Mouse (Mus musculus) megakaryocyte, adult 5-6 weeks (primary cell): ENCODE results near the gene Cntrob. TPM values are rescaled to one million over a fixed set of nuclear protein-coding genes. Genes with fewer than 3 reads are reported as not detected.

ENCODE experiments used
- ATAC-seq: 2 replicates; pipeline ENCODE4 v1.8.0; 2016; ENCODE audit warnings: mild to moderate bottlenecking, inconsistent platforms; ENCODE audit not compliant: poor library complexity, severe bottlenecking
- total RNA-seq, 2 experiments: library from RNA; stranded (forward) in 1 of 2; stranded (reverse) in 1 of 2; fragments of 153-499, 151-499 nt in 1 of 2; fragments of 221-1000, 200-1000 nt in 1 of 2; gene quantifications; 2 replicates each; pipeline versions ENCODE4 v1.2.3 to v1.2.4; 2015 to 2017

The Cntrob gene
- total RNA-seq, 2 experiments from 2014 or later: 10.4 to 15.2 TPM

- ATAC-seq: no peak
These were observed 72.3 kb downstream of the Cntrob start for GRCm38 (mm10) chr11:69251135-69251842.

- ATAC-seq: no peak
These were observed 73.5 kb downstream of the Cntrob start for GRCm38 (mm10) chr11:69250106-69250505.

Other genes with a start within 250 kb of the Cntrob start
- 53.9 and 66.6 TPM in 2 replicates for gene Vamp2, start 235.3 kb downstream of the Cntrob start, total RNA-seq (2015)
- gene Vamp2, start 235.3 kb downstream of the Cntrob start, total RNA-seq (2017): 11.2 and 21.8 TPM in 2 replicates
- 6.7 and 12.5 TPM in 2 replicates for gene Per1, start 228.6 kb downstream of the Cntrob start, total RNA-seq (2015)
- gene Per1, start 228.6 kb downstream of the Cntrob start, total RNA-seq (2017): 7.9 and 8.5 TPM in 2 replicates
- gene Hes7, start 203.4 kb downstream of the Cntrob start, total RNA-seq (2015): not detected in 2 replicates
- gene Hes7, start 203.4 kb downstream of the Cntrob start, total RNA-seq (2017): not detected in 2 replicates
- gene 9130213A22Rik, start 201.2 kb downstream of the Cntrob start, total RNA-seq (2015): not detected in 2 replicates
- not detected in 2 replicates for gene 9130213A22Rik, start 201.2 kb downstream of the Cntrob start, total RNA-seq (2017)
- 0.18 TPM in 1 of 2 replicates, not detected in the other for gene Aloxe3, start 197.9 kb downstream of the Cntrob start, total RNA-seq (2015)
- not detected in 2 replicates for gene Aloxe3, start 197.9 kb downstream of the Cntrob start, total RNA-seq (2017)
- gene Alox12b, start 166.8 kb downstream of the Cntrob start, total RNA-seq (2015): not detected in 2 replicates
- gene Alox12b, start 166.8 kb downstream of the Cntrob start, total RNA-seq (2017): not detected in 2 replicates
- 1.3 and 1.5 TPM in 2 replicates for gene Alox8, start 125.9 kb downstream of the Cntrob start, total RNA-seq (2015)
- 1.8 and 2.0 TPM in 2 replicates for gene Alox8, start 125.9 kb downstream of the Cntrob start, total RNA-seq (2017)
- gene Gucy2e, start 86.7 kb downstream of the Cntrob start, total RNA-seq (2015): 0.16 TPM in 1 of 2 replicates, not detected in the other
- gene Gucy2e, start 86.7 kb downstream of the Cntrob start, total RNA-seq (2017): 0.07 and 0.33 TPM in 2 replicates
- 219 and 269 TPM in 2 replicates for gene Trappc1, start 205 bp upstream of the Cntrob start, total RNA-seq (2015)
- 155 and 195 TPM in 2 replicates for gene Trappc1, start 205 bp upstream of the Cntrob start, total RNA-seq (2017)
- gene Kcnab3, start 2.5 kb upstream of the Cntrob start, total RNA-seq (2015): 0.59 and 1.3 TPM in 2 replicates
- 0.40 and 1.7 TPM in 2 replicates for gene Kcnab3, start 2.5 kb upstream of the Cntrob start, total RNA-seq (2017)
- gene Rnf227, start 16.7 kb upstream of the Cntrob start, total RNA-seq (2015): 3.7 and 8.1 TPM in 2 replicates
- 7.2 and 8.7 TPM in 2 replicates for gene Rnf227, start 16.7 kb upstream of the Cntrob start, total RNA-seq (2017)
- 13.6 and 13.9 TPM in 2 replicates for gene Chd3, start 45.6 kb upstream of the Cntrob start, total RNA-seq (2015)
- 17.1 and 19.8 TPM in 2 replicates for gene Chd3, start 45.6 kb upstream of the Cntrob start, total RNA-seq (2017)
- 90.6 and 105 TPM in 2 replicates for gene Naa38, start 71.7 kb upstream of the Cntrob start, total RNA-seq (2015)
- gene Naa38, start 71.7 kb upstream of the Cntrob start, total RNA-seq (2017): 147 and 161 TPM in 2 replicates
- gene Cyb5d1, start 71.9 kb upstream of the Cntrob start, total RNA-seq (2015): 11.6 and 15.3 TPM in 2 replicates
- 24.0 and 28.1 TPM in 2 replicates for gene Cyb5d1, start 71.9 kb upstream of the Cntrob start, total RNA-seq (2017)
- gene Tmem88, start 74.5 kb upstream of the Cntrob start, total RNA-seq (2015): 0.14 TPM in 1 of 2 replicates, not detected in the other
- 0.18 TPM in 1 of 2 replicates, not detected in the other for gene Tmem88, start 74.5 kb upstream of the Cntrob start, total RNA-seq (2017)
- gene Kdm6b, start 89.9 kb upstream of the Cntrob start, total RNA-seq (2015): 27.1 and 29.0 TPM in 2 replicates
- gene Kdm6b, start 89.9 kb upstream of the Cntrob start, total RNA-seq (2017): 5.0 and 6.7 TPM in 2 replicates
- 0.54 and 1.8 TPM in 2 replicates for gene Dnah2, start 225.3 kb upstream of the Cntrob start, total RNA-seq (2015)
- 2.1 and 8.0 TPM in 2 replicates for gene Dnah2, start 225.3 kb upstream of the Cntrob start, total RNA-seq (2017)
- gene Efnb3, start 236.4 kb upstream of the Cntrob start, total RNA-seq (2015): 0.11 TPM in 1 of 2 replicates, not detected in the other
- 0.45 TPM in 1 of 2 replicates, not detected in the other for gene Efnb3, start 236.4 kb upstream of the Cntrob start, total RNA-seq (2017)